Mouse (Mus musculus) bone marrow macrophage, adult 2 months (primary cell): ENCODE results near the gene Cela2a. TPM values are rescaled to one million over a fixed set of nuclear protein-coding genes. Genes with fewer than 3 reads are reported as not detected.
A peak's percentile ranks its signal among the peaks of the same experiment; 100 is the strongest.

ENCODE experiments used
- H3K27ac ChIP-seq: 2 replicates; pipeline ENCODE4 v1.5.1; 2012; ENCODE audit warnings: low read depth, low read length; ENCODE audit not compliant: insufficient read depth
- H3K4me1 ChIP-seq: 2 replicates; pipeline ENCODE4 v1.6.1; 2012; ENCODE audit warnings: low read length; ENCODE audit not compliant: control insufficient read depth, insufficient read depth
- H3K4me3 ChIP-seq: 2 replicates; pipeline ENCODE4 v1.5.1; 2012; ENCODE audit warnings: mild to moderate bottlenecking, low read length, moderate library complexity; ENCODE audit not compliant: insufficient read depth
- CTCF ChIP-seq: IDR thresholded peaks from 2 replicates; pipeline ENCODE4 v1.5.1; 2012; ENCODE audit warnings: low read depth, mild to moderate bottlenecking, low read length, moderate library complexity
- POLR2A ChIP-seq: IDR thresholded peaks from 2 replicates; pipeline ENCODE4 v1.6.1; 2012; ENCODE audit warnings: mild to moderate bottlenecking, low read depth, low read length, borderline replicate concordance
- polyA plus RNA-seq: library from polyadenylated mRNA; stranded (reverse); fragments of >200 nt; gene quantifications from 2 replicates; pipeline ENCODE4 v1.2.4, GENCODE M21; 2012; ENCODE audit not compliant: missing spikeins, insufficient read depth, insufficient read length

Gene Cela2a
- polyA plus RNA-seq, 1 experiment = not detected

- TF ChIP-seq POLR2A (no peak), CTCF (no peak)
- Histone ChIP-seq H3K4me3 (no peak overlapping the region), H3K4me1 (peaks cover 57% of the 10 kb centered on the region), H3K27ac (peak overlapping the region; percentile 2)
These were observed 42.1 kb upstream of the Cela2a start for GRCm38 (mm10) chr4:141868051-141868450.

- H3K27ac ChIP-seq = 0 out of 2 replicates have a peak overlapping the region, but pooled peaks have one; percentile 2
- peaks cover 57% of the 10 kb centered on the region for H3K4me1 ChIP-seq
- H3K4me3 ChIP-seq = no peak overlapping the region
- TF ChIP-seq CTCF = no peak
- TF ChIP-seq POLR2A = no peak
These were observed 41.5 kb upstream of the Cela2a start for GRCm38 (mm10) chr4:141867498-141867897.

GRCm38 (mm10) chr4:141866933-141867490 lies 41.1 kb upstream of the Cela2a start:
- Histone ChIP-seq H3K27ac (no peak overlapping the region), H3K4me3 (no peak overlapping the region), H3K4me1 (peaks cover 58% of the 10 kb centered on the region)
- TF ChIP-seq CTCF = no peak
- TF ChIP-seq POLR2A = no peak

GRCm38 (mm10) chr4:141865600-141865999 lies 39.6 kb upstream of the Cela2a start:
- TF ChIP-seq POLR2A (no peak), CTCF (no peak)
- no peak overlapping the region for H3K4me3 ChIP-seq
- no peak overlapping the region for H3K27ac ChIP-seq
- H3K4me1 ChIP-seq = peaks cover 51% of the 10 kb centered on the region

- Histone ChIP-seq H3K27ac (no peak overlapping the region), H3K4me3 (no peak overlapping the region), H3K4me1 (peaks cover 45% of the 10 kb centered on the region)
- no peak for TF ChIP-seq POLR2A
- no peak for TF ChIP-seq CTCF
These were observed 39.0 kb upstream of the Cela2a start for GRCm38 (mm10) chr4:141865006-141865405.

- TF ChIP-seq CTCF (no peak), POLR2A (no peak)
- Histone ChIP-seq H3K4me3 (no peak overlapping the region), H3K4me1 (peaks cover 44% of the 10 kb centered on the region), H3K27ac (no peak overlapping the region)
These were observed 38.5 kb upstream of the Cela2a start for GRCm38 (mm10) chr4:141864506-141864905.

- Histone ChIP-seq H3K4me3 (no peak overlapping the region), H3K4me1 (peaks cover 43% of the 10 kb centered on the region), H3K27ac (no peak overlapping the region)
- TF ChIP-seq POLR2A (no peak), CTCF (no peak)
These were observed 37.8 kb upstream of the Cela2a start for GRCm38 (mm10) chr4:141863726-141864280.

- no peak overlapping the region for H3K4me3 ChIP-seq
- no peak for TF ChIP-seq POLR2A
- TF ChIP-seq CTCF = no peak
- peaks cover 43% of the 10 kb centered on the region for H3K4me1 ChIP-seq
- H3K27ac ChIP-seq = no peak overlapping the region
These were observed 36.9 kb upstream of the Cela2a start for GRCm38 (mm10) chr4:141862867-141863266.

GRCm38 (mm10) chr4:141861591-141862295 lies 35.8 kb upstream of the Cela2a start:
- Histone ChIP-seq H3K4me1 (peaks cover 35% of the 10 kb centered on the region), H3K4me3 (no peak overlapping the region), H3K27ac (no peak overlapping the region)
- no peak for TF ChIP-seq POLR2A

- Histone ChIP-seq H3K27ac (no peak overlapping the region), H3K4me1 (peaks cover 22% of the 10 kb centered on the region), H3K4me3 (no peak overlapping the region)
- TF ChIP-seq CTCF (no peak), POLR2A (no peak)
These were observed 34.4 kb upstream of the Cela2a start for GRCm38 (mm10) chr4:141860246-141860841.
